ENCODE assay signal across 9 mouse cellular contexts in genomic region chr7:79660291-79661150, GRCm38 (mm10). TPM values are rescaled to one million over a fixed set of nuclear protein-coding genes. Genes with fewer than 3 reads are reported as not detected.
A peak's percentile ranks its signal among the peaks of the same experiment; 100 is the strongest.
DNase-seq lines count a peak whose midpoint lies in the region; ATAC-seq and TF ChIP-seq lines count a peak whose summit lies in the region.
"Had no signal": no experiment of that assay in that cellular context is flagged by ENCODE, and none has a peak within 500 bp of the region (broad histone marks: within the 10 kb centered on the region; RNA-seq: fewer than 3 reads in every experiment).

No protein-coding gene starts in this region.

- no peak for TF ChIP-seq CTCF in MEL (IDR thresholded peaks at IDR 0.05 in 2 of 3, conservative IDR thresholded peaks at IDR 0.05 in 1 of 3; ENCODE audit: control insufficient read depth in 1 of 3, insufficient read depth in 1 of 3, low read depth in 2 of 3, low read length in 3 of 3, poor library complexity in 1 of 3, severe bottlenecking in 1 of 3)
- TF ChIP-seq CTCF in small intestine, adult 2 months (IDR thresholded peaks at IDR 0.05; ENCODE audit: extremely low read depth, insufficient read length, insufficient replicate concordance, low read depth, low read length) = no peak

- H3K4me1 ChIP-seq in kidney, embryonic 14.5 days (ENCODE audit: control insufficient read depth, insufficient read depth, low read length) = peaks cover 18% of the 10 kb centered on the region; the same call in 1 of the 2 replicates
- peaks cover 2 to 16% of the 10 kb centered on the region in 2 experiments; a peak in 3 of 4 replicates for H3K4me1 ChIP-seq in MEL (ENCODE audit: control insufficient read depth in 1 of 2, insufficient read depth in 2 of 2, low read length in 2 of 2)
- 0 out of 2 replicates have a peak, but pooled peaks cover 4% of the 10 kb centered on the region for H3K4me1 ChIP-seq in forebrain, embryonic 11.5 days (replicated peaks; ENCODE audit: control insufficient read depth, insufficient read depth, low read length)
- peaks cover 28% of the 10 kb centered on the region for H3K4me1 ChIP-seq in limb, embryonic 15.5 days
- peaks cover 5% of the 10 kb centered on the region for H3K4me1 ChIP-seq in small intestine, adult 2 months (ENCODE audit: control insufficient read depth, insufficient read depth, insufficient read length, low read length)

- peaks cover 38% of the 10 kb centered on the region for H3K79me2 ChIP-seq in MEL (ENCODE audit: control insufficient read depth, insufficient read depth, low read length, poor library complexity)

- 0% methylated on average over 72 of the region's 73 CpGs for whole genome bisulfite sequencing in kidney, embryonic 14.5 days
- WGBS in forebrain, embryonic 11.5 days = under 1% methylated on average over 73 of the region's 73 CpGs
- WGBS in limb, embryonic 15.5 days = under 1% methylated on average over 73 of the region's 73 CpGs
- WGBS in small intestine, adult 2 months = under 1% methylated on average over 73 of the region's 73 CpGs

- H3K27ac ChIP-seq in kidney, embryonic 14.5 days (ENCODE audit: low read depth, low read length) = peak overlapping the region; percentile 13; the same call in 1 of the 2 replicates
- peak overlapping the region; percentile 28 for H3K27ac ChIP-seq in MEL (ENCODE audit: control insufficient read depth, low read depth, low read length)
- peak overlapping the region; percentile 4; the same call in 1 of the 2 replicates for H3K27ac ChIP-seq in forebrain, embryonic 11.5 days (ENCODE audit: low read depth, low read length)
- peak overlapping the region; percentile 33; the same call in 1 of the 2 replicates for H3K27ac ChIP-seq in limb, embryonic 15.5 days
- H3K27ac ChIP-seq in small intestine, adult 2 months (ENCODE audit: insufficient read depth, low read depth, low read length) = no peak overlapping the region

- peak; percentile 48 for ATAC-seq in kidney, embryonic 14.5 days (ENCODE audit: low FRiP score, low TSS enrichment)
- peak; percentile 34; the same call in 1 of the 2 replicates for ATAC-seq in forebrain, embryonic 11.5 days (replicated peaks; ENCODE audit: low FRiP score)
- no peak for ATAC-seq in limb, embryonic 15.5 days (ENCODE audit: insufficient number of reproducible peaks, low FRiP score, low TSS enrichment, low read depth)
- ATAC-seq in cerebellum, adult (ENCODE audit: insufficient number of reproducible peaks, low FRiP score, low TSS enrichment) = no peak
- ATAC-seq in megakaryocyte progenitor cell, adult 5-6 weeks (replicated peaks; ENCODE audit: poor library complexity) = no peak

- TF ChIP-seq POLR2A in MEL (IDR thresholded peaks at IDR 0.05; ENCODE audit: control insufficient read depth in 1 of 2, insufficient read depth in 1 of 2, low read depth in 1 of 2, low read length in 2 of 2, poor library complexity in 1 of 2) = peak in 1 of 2 experiments; percentile 78; a peak in 2 of 4 replicates
- TF ChIP-seq POLR2A in small intestine, adult 2 months (IDR thresholded peaks at IDR 0.05; ENCODE audit: low read depth, low read length) = no peak

- DNase-seq in kidney, adult 18-20 months = no peak
- DNase-seq in MEL (ENCODE audit: low read depth, low spot score) = no peak
- DNase-seq in forebrain, embryonic 11.5 days (ENCODE audit: low spot score) = no peak

- peaks cover 1% of the 10 kb centered on the region; the same call in 1 of the 2 replicates for H3K36me3 ChIP-seq in kidney, embryonic 14.5 days (ENCODE audit: control insufficient read depth, insufficient read depth, low read length)
- H3K36me3 ChIP-seq in MEL (ENCODE audit: control insufficient read depth in 1 of 2, insufficient read depth in 2 of 2, low read length in 2 of 2) = peaks cover 5 to 14% of the 10 kb centered on the region in 2 experiments
- H3K36me3 ChIP-seq in forebrain, embryonic 11.5 days (ENCODE audit: control insufficient read depth, insufficient read depth, low read length) = no peaks in the 10 kb centered on the region
- H3K36me3 ChIP-seq in limb, embryonic 15.5 days = peaks cover under 1% of the 10 kb centered on the region; the same call in 1 of the 2 replicates
- peaks cover under 1% of the 10 kb centered on the region; the same call in 1 of the 2 replicates for H3K36me3 ChIP-seq in small intestine, adult 2 months (ENCODE audit: control insufficient read depth, insufficient read depth, low read length)

- peak overlapping the region; percentile 61 for H3K4me2 ChIP-seq in kidney, embryonic 14.5 days (replicated peaks; ENCODE audit: low read depth, low read length)
- H3K4me2 ChIP-seq in forebrain, embryonic 11.5 days (ENCODE audit: low read depth, low read length, severe bottlenecking) = peak overlapping the region; percentile 63
- H3K4me2 ChIP-seq in limb, embryonic 15.5 days = peak overlapping the region; percentile 93

- H3K4me3 ChIP-seq in kidney, embryonic 14.5 days (ENCODE audit: low read length) = peak overlapping the region; percentile 71
- peak overlapping the region; percentile 69 to 96 for H3K4me3 ChIP-seq in MEL (ENCODE audit: control insufficient read depth in 1 of 2, insufficient read depth in 1 of 2, low read depth in 2 of 2, low read length in 2 of 2)
- H3K4me3 ChIP-seq in forebrain, embryonic 11.5 days (ENCODE audit: low read depth, low read length) = peak overlapping the region; percentile 97
- peak overlapping the region; percentile 68 for H3K4me3 ChIP-seq in limb, embryonic 15.5 days
- peak overlapping the region; percentile 87 for H3K4me3 ChIP-seq in small intestine, adult 2 months (ENCODE audit: low read depth, low read length)

- H3K9me3 ChIP-seq in kidney, embryonic 14.5 days (ENCODE audit: control insufficient read depth, low read length) = no peaks in the 10 kb centered on the region
- no peaks in the 10 kb centered on the region for H3K9me3 ChIP-seq in MEL (replicated peaks; ENCODE audit: insufficient read depth, low read length)
- no peaks in the 10 kb centered on the region for H3K9me3 ChIP-seq in forebrain, embryonic 11.5 days (ENCODE audit: control insufficient read depth, low read length)
- H3K9me3 ChIP-seq in limb, embryonic 15.5 days = no peaks in the 10 kb centered on the region

- no peak for TF ChIP-seq EP300 in MEL (IDR thresholded peaks at IDR 0.05; ENCODE audit: low read depth in 1 of 2, low read length in 2 of 2)

- no peak for TF ChIP-seq RAD21 in MEL (IDR thresholded peaks at IDR 0.05; ENCODE audit: low read depth, low read length)

- peak overlapping the region; percentile 74 for H3K9ac ChIP-seq in kidney, embryonic 14.5 days (ENCODE audit: low read depth, low read length)
- peak overlapping the region; percentile 94 for H3K9ac ChIP-seq in MEL (ENCODE audit: control insufficient read depth, low read depth, low read length, poor library complexity, severe bottlenecking)
- H3K9ac ChIP-seq in forebrain, embryonic 11.5 days (ENCODE audit: low read length) = peak overlapping the region; percentile 89
- peak overlapping the region; percentile 46 for H3K9ac ChIP-seq in limb, embryonic 15.5 days

- no peaks in the 10 kb centered on the region for H3K27me3 ChIP-seq in kidney, embryonic 14.5 days (ENCODE audit: control insufficient read depth, insufficient read depth, low read length)
- no peaks in the 10 kb centered on the region for H3K27me3 ChIP-seq in MEL (ENCODE audit: control insufficient read depth in 1 of 2, insufficient read depth in 2 of 2, low read length in 2 of 2)
- no peaks in the 10 kb centered on the region for H3K27me3 ChIP-seq in forebrain, embryonic 11.5 days (ENCODE audit: control insufficient read depth, insufficient read depth, low read length)
- no peaks in the 10 kb centered on the region for H3K27me3 ChIP-seq in limb, embryonic 15.5 days
- no peaks in the 10 kb centered on the region for H3K27me3 ChIP-seq in small intestine, adult 2 months (ENCODE audit: control insufficient read depth, insufficient read depth, low read length)

TF ChIP-seq in MEL, 35 proteins besides CTCF, POLR2A, EP300 and RAD21:
- TF ChIP-seq GATA1 (IDR thresholded peaks at IDR 0.05; ENCODE audit: low read depth, low read length) (no peak), SIN3A (IDR thresholded peaks at IDR 0.05; ENCODE audit: low read length) (0 out of 2 replicates have a peak, but pooled peaks have one; percentile 27), UBTF (IDR thresholded peaks at IDR 0.05; ENCODE audit: borderline replicate concordance, insufficient read depth, low read depth, low read length) (0 out of 2 replicates have a peak, but pooled peaks have one; percentile 39), RCOR1 (IDR thresholded peaks at IDR 0.05; ENCODE audit: low read depth, low read length) (no peak)

RNA-seq across cellular contexts. Expression of gene Ticrr, which starts 0.5 kb away (rescaled TPM):
- polyA plus RNA-seq in kidney, embryonic 14.5 days (2014; fragmentation: Nextera tagmentation; extraction: Ambion mirVana) = 12.9 and 17.0 TPM in 2 replicates
- total RNA-seq in MEL (2012; rRNA removed) = 10.6 and 12.9 TPM in 2 replicates
- 10 to 100 TPM; 23.8 to 55.6 TPM for polyA plus RNA-seq in MEL (2012; ENCODE audit: insufficient read depth in 1 of 2, insufficient read length in 2 of 2, low read depth in 1 of 2, low replicate concordance in 2 of 2, missing spikeins in 1 of 2)
- 23.9 and 25.3 TPM in 2 replicates for polyA plus RNA-seq in forebrain, embryonic 11.5 days (2014; fragmentation: Nextera tagmentation; extraction: Ambion mirVana)
- 6.4 and 7.6 TPM in 2 replicates for polyA plus RNA-seq in limb, embryonic 15.5 days (2015; fragmentation: Nextera tagmentation; extraction: Ambion mirVana)
- 0.85 and 1.1 TPM in 2 replicates for polyA plus RNA-seq in small intestine, adult 2 months (2012; rRNA removed)
- 32.2 and 41.3 TPM in 2 replicates for total RNA-seq in megakaryocyte progenitor cell, adult 5-6 weeks (2015)
- total RNA-seq in megakaryocyte progenitor cell, adult 5-6 weeks (2017) = 16.9 and 19.4 TPM in 2 replicates

RNA-seq across cellular contexts. Expression of gene Rhcg, which starts 43.1 kb away (rescaled TPM):
- 14.2 and 18.5 TPM in 2 replicates for polyA plus RNA-seq in kidney, embryonic 14.5 days (2014; fragmentation: Nextera tagmentation; extraction: Ambion mirVana)
- not detected in 2 replicates for total RNA-seq in MEL (2012; rRNA removed)
- polyA plus RNA-seq in MEL (2012; ENCODE audit: insufficient read depth in 1 of 2, insufficient read length in 2 of 2, low read depth in 1 of 2, low replicate concordance in 2 of 2, missing spikeins in 1 of 2) = not detected
- polyA plus RNA-seq in forebrain, embryonic 11.5 days (2014; fragmentation: Nextera tagmentation; extraction: Ambion mirVana) = 5.5 and 6.8 TPM in 2 replicates
- polyA plus RNA-seq in limb, embryonic 15.5 days (2015; fragmentation: Nextera tagmentation; extraction: Ambion mirVana) = not detected in 2 replicates
- polyA plus RNA-seq in small intestine, adult 2 months (2012; rRNA removed) = not detected in 2 replicates
- total RNA-seq in megakaryocyte progenitor cell, adult 5-6 weeks (2015) = 0.29 and 1.9 TPM in 2 replicates
- 0.17 and 2.0 TPM in 2 replicates for total RNA-seq in megakaryocyte progenitor cell, adult 5-6 weeks (2017)
- total RNA-seq: neutrophil, adult 5-6 weeks had no signal

RNA-seq across cellular contexts. Expression of gene Kif7, which starts 55.0 kb away (rescaled TPM):
- 3.7 and 5.9 TPM in 2 replicates for polyA plus RNA-seq in kidney, embryonic 14.5 days (2014; fragmentation: Nextera tagmentation; extraction: Ambion mirVana)
- 12.1 and 13.1 TPM in 2 replicates for total RNA-seq in MEL (2012; rRNA removed)
- 10 to 100 TPM in 1 of 2 experiments, not detected in 1; 15.6 TPM for polyA plus RNA-seq in MEL (2012; ENCODE audit: insufficient read depth in 1 of 2, insufficient read length in 2 of 2, low read depth in 1 of 2, low replicate concordance in 2 of 2, missing spikeins in 1 of 2)
- polyA plus RNA-seq in forebrain, embryonic 11.5 days (2014; fragmentation: Nextera tagmentation; extraction: Ambion mirVana) = 7.3 and 8.7 TPM in 2 replicates
- polyA plus RNA-seq in limb, embryonic 15.5 days (2015; fragmentation: Nextera tagmentation; extraction: Ambion mirVana) = 4.8 and 6.2 TPM in 2 replicates
- 0.39 and 0.86 TPM in 2 replicates for polyA plus RNA-seq in small intestine, adult 2 months (2012; rRNA removed)
- total RNA-seq in megakaryocyte progenitor cell, adult 5-6 weeks (2015) = 0.30 and 0.49 TPM in 2 replicates
- 1.0 and 1.5 TPM in 2 replicates for total RNA-seq in megakaryocyte progenitor cell, adult 5-6 weeks (2017)

Comparison
In these comparisons a context has a peak if more than half of its experiments do, and no peak if none do; other contexts are left out.
1. ATAC-seq: peak in kidney, embryonic 14.5 days (single experiment) and forebrain, embryonic 11.5 days (single experiment); none in limb, embryonic 15.5 days (single experiment), cerebellum, adult (single experiment) and megakaryocyte progenitor cell, adult 5-6 weeks (single experiment).
2. Peak in every context shown above with its lines, with median percentiles within 50 percentile points of each other: H3K4me2 ChIP-seq, H3K4me3 ChIP-seq and H3K9ac ChIP-seq.